Mouse (Mus musculus) cerebral cortex, adult 2 months (tissue): ENCODE data around the gene Efna5.

Experiments used
- WGBS: fragments of 180-500 bp; shearing (Covaris S2); methylation state at CpG from one replicate; pipeline ENCODE4 v1.1.7; 2018; 5-methylcytosine and 5-hydroxymethylcytosine counted together

The Efna5 gene

GRCm38 (mm10) chr17:62657832-62658630 lies 223.1 kb downstream of the Efna5 start:
- WGBS, result 54% methylated on average over 12 of the region's 12 CpGs

- 61% methylated on average over 7 of the region's 7 CpGs for WGBS
Observed at GRCm38 (mm10) chr17:62657051-62657450, 224.1 kb downstream of the Efna5 start.

GRCm38 (mm10) chr17:62656591-62656990 lies 224.5 kb downstream of the Efna5 start:
- 30% methylated on average over 7 of the region's 7 CpGs for WGBS

- 48% methylated on average over 16 of the region's 16 CpGs for WGBS
Observed at GRCm38 (mm10) chr17:62655819-62656355, 225.2 kb downstream of the Efna5 start.

- WGBS, result 75% methylated on average over 6 of the region's 6 CpGs
Observed at GRCm38 (mm10) chr17:62652451-62652850, 228.7 kb downstream of the Efna5 start.

GRCm38 (mm10) chr17:62651696-62652095 lies 229.4 kb downstream of the Efna5 start:
- 65% methylated on average over 8 of the region's 8 CpGs for WGBS

GRCm38 (mm10) chr17:62649293-62649950 lies 231.7 kb downstream of the Efna5 start:
- WGBS, result 67% methylated on average over 10 of the region's 10 CpGs

GRCm38 (mm10) chr17:62646836-62647235 lies 234.3 kb downstream of the Efna5 start:
- WGBS, result 97% methylated on average over 8 of the region's 8 CpGs

- WGBS, result 73% methylated on average over 12 of the region's 12 CpGs
Observed at GRCm38 (mm10) chr17:62642447-62643145, 238.5 kb downstream of the Efna5 start.

GRCm38 (mm10) chr17:62640654-62641053 lies 240.5 kb downstream of the Efna5 start:
- WGBS, result 90% methylated on average over 6 of the region's 6 CpGs

- WGBS, result 91% methylated on average over 7 of the region's 7 CpGs
Observed at GRCm38 (mm10) chr17:62636896-62637295, 244.2 kb downstream of the Efna5 start.

GRCm38 (mm10) chr17:62634937-62635336 lies 246.2 kb downstream of the Efna5 start:
- WGBS, result 80% methylated on average over 3 of the region's 3 CpGs

- WGBS, result 83% methylated on average over 1 of the region's 1 CpGs
Observed at GRCm38 (mm10) chr17:62628474-62628873, 252.6 kb downstream of the Efna5 start.

GRCm38 (mm10) chr17:62627508-62627907 lies 253.6 kb downstream of the Efna5 start:
- 75% methylated on average over 1 of the region's 1 CpGs for WGBS

- 63% methylated on average over 8 of the region's 8 CpGs for WGBS
Observed at GRCm38 (mm10) chr17:62625646-62626020, 255.5 kb downstream of the Efna5 start.

GRCm38 (mm10) chr17:62624804-62625645 lies 256.1 kb downstream of the Efna5 start:
- 87% methylated on average over 8 of the region's 8 CpGs for WGBS

- 93% methylated on average over 3 of the region's 3 CpGs for WGBS
Observed at GRCm38 (mm10) chr17:62623224-62623623, 257.9 kb downstream of the Efna5 start.

GRCm38 (mm10) chr17:62622481-62622880 lies 258.6 kb downstream of the Efna5 start:
- WGBS, result 76% methylated on average over 4 of the region's 4 CpGs

- 75% methylated on average over 6 of the region's 6 CpGs for WGBS
Observed at GRCm38 (mm10) chr17:62615159-62615558, 266.0 kb downstream of the Efna5 start.

GRCm38 (mm10) chr17:62614708-62615107 lies 266.4 kb downstream of the Efna5 start:
- 53% methylated on average over 6 of the region's 6 CpGs for WGBS

GRCm38 (mm10) chr17:62614237-62614636 lies 266.9 kb downstream of the Efna5 start:
- 59% methylated on average over 8 of the region's 8 CpGs for WGBS
